Mouse (Mus musculus) cerebellum, adult 2 months (tissue): ENCODE measurements around the gene Lmntd1.

Experiments
- CTCF ChIP-seq: fragments of 200-500 bp; IDR thresholded peaks from 2 replicates; pipeline ENCODE4 v1.5.1; 2011; ENCODE audit warnings: low read depth, mild to moderate bottlenecking, control low read depth, low read length, moderate library complexity, borderline replicate concordance; ENCODE audit not compliant: insufficient read depth
- POLR2A ChIP-seq: fragments of 200-500 bp; IDR thresholded peaks from 2 replicates; pipeline ENCODE4 v1.6.1; 2011; ENCODE audit warnings: low read length, control low read depth, borderline replicate concordance; ENCODE audit not compliant: insufficient read depth

DNA sequence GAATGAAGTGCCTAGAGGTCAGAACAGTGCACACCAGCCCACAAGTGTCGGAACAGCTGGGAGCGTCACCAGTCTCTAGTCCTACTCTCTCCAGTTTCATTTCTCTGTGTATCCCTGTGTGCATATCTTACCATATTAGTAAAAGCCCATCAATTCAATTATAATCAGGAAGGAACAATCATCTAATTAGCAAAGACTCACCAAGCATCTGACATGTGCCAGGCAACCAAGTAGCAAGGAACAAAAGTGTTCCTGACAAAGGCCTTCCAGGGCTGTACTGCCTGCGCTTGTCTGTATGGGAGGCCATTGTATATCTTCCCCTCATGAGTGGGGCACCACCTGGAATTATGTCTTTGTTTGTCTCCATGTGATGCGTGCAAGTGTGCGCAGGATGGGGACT lies 3.2 kb downstream of the Lmntd1 start:
- TF ChIP-seq CTCF (no peak), POLR2A (no peak)
